In genomic region chr4:44092359-44092758, GRCm38 (mm10) we compare ENCODE assay signal across 21 mouse cellular contexts. TPM values are rescaled to one million over a fixed set of nuclear protein-coding genes. Genes with fewer than 3 reads are reported as not detected.
A peak's percentile ranks its signal among the peaks of the same experiment; 100 is the strongest.
DNase-seq lines count a peak whose midpoint lies in the region; ATAC-seq and TF ChIP-seq lines count a peak whose summit lies in the region.
"Had no signal": no experiment of that assay in that cellular context is flagged by ENCODE, and none has a peak within 500 bp of the region (broad histone marks: within the 10 kb centered on the region; RNA-seq: fewer than 3 reads in every experiment).

No protein-coding gene starts in this region.

- no peaks in the 10 kb centered on the region for H3K36me3 ChIP-seq in kidney, embryonic 14.5 days (ENCODE audit: control insufficient read depth, insufficient read depth, low read length)
- H3K36me3 ChIP-seq in liver, embryonic 14.5 days (replicated peaks; ENCODE audit: control insufficient read depth, insufficient read depth, low read depth) = no peaks in the 10 kb centered on the region
- H3K36me3 ChIP-seq in midbrain, embryonic 10.5 days = no peaks in the 10 kb centered on the region
- H3K36me3 ChIP-seq: hindbrain, embryonic 10.5 days; limb, embryonic 12.5 days; lung, embryonic 15.5 days; midbrain, embryonic 15.5 days had no signal

- ATAC-seq in kidney, embryonic 14.5 days (ENCODE audit: low FRiP score, low TSS enrichment) = no peak
- peak; percentile 60 for ATAC-seq in erythroblast, adult 5-6 weeks (replicated peaks; ENCODE audit: low FRiP score, poor library complexity, severe bottlenecking)
- peak; percentile 86 for ATAC-seq in liver, embryonic 14.5 days (ENCODE audit: insufficient read depth)
- ATAC-seq: midbrain, embryonic 15.5 days; Patski had no signal

- H3K27ac ChIP-seq in kidney, embryonic 14.5 days (ENCODE audit: low read depth, low read length) = no peak overlapping the region
- H3K27ac ChIP-seq in brown adipose tissue, adult 24 weeks (replicated peaks; ENCODE audit: low read depth, low read length) = peak overlapping the region; percentile 96
- no peak overlapping the region; the same call in 1 of the 2 replicates for H3K27ac ChIP-seq in liver, embryonic 14.5 days
- H3K27ac ChIP-seq in midbrain, embryonic 10.5 days (replicated peaks) = no peak overlapping the region
- H3K27ac ChIP-seq: hindbrain, embryonic 10.5 days; limb, embryonic 12.5 days; lung, embryonic 15.5 days; midbrain, embryonic 15.5 days had no signal

- 82% methylated on average over 11 of the region's 11 CpGs for WGBS in kidney, embryonic 14.5 days
- 48% methylated on average over 11 of the region's 11 CpGs for WGBS in liver, embryonic 14.5 days (ENCODE audit: insufficient replicate concordance)
- WGBS in midbrain, embryonic 10.5 days = 83% methylated on average over 11 of the region's 11 CpGs

- peak; percentile 67 for TF ChIP-seq EP300 in liver, embryonic 14.5 days (IDR thresholded peaks at IDR 0.05; ENCODE audit: low read depth)

- no peak overlapping the region for H3K9ac ChIP-seq in kidney, embryonic 14.5 days (ENCODE audit: low read depth, low read length)
- no peak overlapping the region for H3K9ac ChIP-seq in liver, embryonic 14.5 days (replicated peaks)
- H3K9ac ChIP-seq: limb, embryonic 12.5 days; lung, embryonic 15.5 days; midbrain, embryonic 15.5 days had no signal

- no peaks in the 10 kb centered on the region for H3K4me1 ChIP-seq in kidney, embryonic 14.5 days (ENCODE audit: control insufficient read depth, insufficient read depth, low read length)
- H3K4me1 ChIP-seq in brown adipose tissue, adult 24 weeks (ENCODE audit: control insufficient read depth, insufficient read depth, insufficient read length, low read length) = peaks cover 13% of the 10 kb centered on the region; the same call in 1 of the 2 replicates
- peaks cover 6 to 13% of the 10 kb centered on the region in 2 experiments for H3K4me1 ChIP-seq in liver, embryonic 14.5 days (replicated peaks; ENCODE audit: control insufficient read depth in 2 of 2, insufficient read depth in 2 of 2, low read length in 1 of 2)
- no peaks in the 10 kb centered on the region; the same call in 1 of the 2 replicates for H3K4me1 ChIP-seq in midbrain, embryonic 10.5 days
- H3K4me1 ChIP-seq: limb, embryonic 12.5 days; lung, embryonic 15.5 days; midbrain, embryonic 15.5 days had no signal

- TF ChIP-seq CTCF in liver, embryonic 14.5 days (IDR thresholded peaks at IDR 0.05; ENCODE audit: low read depth) = no peak

- H3K4me2 ChIP-seq in kidney, embryonic 14.5 days (replicated peaks; ENCODE audit: low read depth, low read length) = no peak overlapping the region
- H3K4me2 ChIP-seq in liver, embryonic 14.5 days (ENCODE audit: low read depth) = peak overlapping the region; percentile 38; the same call in 1 of the 2 replicates
- H3K4me2 ChIP-seq: heart, embryonic 11.5 days; limb, embryonic 12.5 days; lung, embryonic 15.5 days; midbrain, embryonic 15.5 days had no signal

- DNase-seq in kidney, postnatal 14 days = peak; percentile 28
- DNase-seq in liver, embryonic 14.5 days (ENCODE audit: low read depth in 3 of 3, low spot score in 3 of 3) = peak; percentile 67 to 73 (median 72)
- no peak for DNase-seq in cerebellum, adult 18-20 months
- no peak for DNase-seq in midbrain, embryonic 10.5 days (ENCODE audit: low spot score)
- DNase-seq in adipocyte (ENCODE audit: low spot score) = no peak
- DNase-seq: adrenal gland, postnatal 14 days; cerebellum, postnatal 14 days; embryo, embryonic 11 days; kidney, adult 18-20 months; thymus, postnatal 36 days had no signal

- H3K9me3 ChIP-seq in kidney, embryonic 14.5 days (ENCODE audit: control insufficient read depth, low read length) = no peaks in the 10 kb centered on the region
- H3K9me3 ChIP-seq in liver, embryonic 14.5 days (ENCODE audit: control insufficient read depth, low read length) = no peaks in the 10 kb centered on the region
- no peaks in the 10 kb centered on the region for H3K9me3 ChIP-seq in midbrain, embryonic 10.5 days (replicated peaks)
- H3K9me3 ChIP-seq: hindbrain, embryonic 10.5 days; limb, embryonic 12.5 days; lung, embryonic 15.5 days; megakaryocyte, embryonic 14.5 days; midbrain, embryonic 15.5 days had no signal

- no peak overlapping the region for H3K4me3 ChIP-seq in kidney, embryonic 14.5 days (ENCODE audit: low read length)
- no peak overlapping the region for H3K4me3 ChIP-seq in brown adipose tissue, adult 24 weeks (ENCODE audit: insufficient read depth, low read depth, low read length)
- no peak overlapping the region for H3K4me3 ChIP-seq in liver, embryonic 14.5 days (ENCODE audit: insufficient read depth in 1 of 2, low read depth in 2 of 2, low read length in 2 of 2)
- H3K4me3 ChIP-seq in midbrain, embryonic 10.5 days = no peak overlapping the region
- H3K4me3 ChIP-seq: hindbrain, embryonic 10.5 days; limb, embryonic 12.5 days; lung, embryonic 15.5 days; megakaryocyte, embryonic 14.5 days; midbrain, embryonic 15.5 days; myocyte had no signal

- H3K27me3 ChIP-seq in kidney, embryonic 14.5 days (ENCODE audit: control insufficient read depth, insufficient read depth, low read length) = no peaks in the 10 kb centered on the region
- H3K27me3 ChIP-seq in liver, embryonic 14.5 days (ENCODE audit: control insufficient read depth, insufficient read depth, low read length) = no peaks in the 10 kb centered on the region
- no peaks in the 10 kb centered on the region for H3K27me3 ChIP-seq in midbrain, embryonic 10.5 days (ENCODE audit: low read depth, poor library complexity, severe bottlenecking)
- H3K27me3 ChIP-seq: limb, embryonic 12.5 days; lung, embryonic 15.5 days; midbrain, embryonic 15.5 days; Patski had no signal

RNA-seq across cellular contexts. Expression of gene Gne, which starts 8.4 kb away (rescaled TPM):
- polyA plus RNA-seq in kidney, embryonic 14.5 days (2014; fragmentation: Nextera tagmentation; extraction: Ambion mirVana) = 14.4 and 23.2 TPM in 2 replicates
- 17.4 and 17.8 TPM in 2 replicates for polyA plus RNA-seq in brown adipose tissue, adult 24 weeks (2012; ENCODE audit: insufficient read depth, insufficient read length, missing spikeins)
- total RNA-seq in erythroblast, adult 5-6 weeks (2015; ENCODE audit: low replicate concordance) = 0.77 and 9.4 TPM in 2 replicates
- 6.6 and 8.6 TPM in 2 replicates for total RNA-seq in erythroblast, adult 5-6 weeks (2017; ENCODE audit: low replicate concordance)
- polyA plus RNA-seq in liver, embryonic 14.5 days (2012; rRNA removed) = 7.3 and 8.5 TPM in 2 replicates
- 21.3 and 29.9 TPM in 2 replicates for polyA plus RNA-seq in liver, embryonic 14.5 days (2014; fragmentation: Nextera tagmentation; extraction: Ambion mirVana)
- 14.5 and 17.6 TPM in 2 replicates for polyA plus RNA-seq in midbrain, embryonic 10.5 days (2016; fragmentation: Nextera tagmentation; extraction: Ambion mirVana)

Comparison
In these comparisons a context has a peak if more than half of its experiments do, and no peak if none do; other contexts are left out.
1. DNase-seq: peak in kidney, postnatal 14 days (single experiment) and liver, embryonic 14.5 days (3 of 3); none in cerebellum, adult 18-20 months (0 of 2), midbrain, embryonic 10.5 days (single experiment) and adipocyte (single experiment).